Mouse (Mus musculus) embryo, embryonic 10.5 days (tissue): Measurements from ENCODE around the gene Ralgps1.
A peak's percentile ranks its signal among the peaks of the same experiment; 100 is the strongest.

Experiments
- DNase-seq: peaks from one replicate; pipeline ENCODE4 v3.0.0-alpha.2; 2015; ENCODE audit warnings: low spot score

Gene Ralgps1

DNA sequence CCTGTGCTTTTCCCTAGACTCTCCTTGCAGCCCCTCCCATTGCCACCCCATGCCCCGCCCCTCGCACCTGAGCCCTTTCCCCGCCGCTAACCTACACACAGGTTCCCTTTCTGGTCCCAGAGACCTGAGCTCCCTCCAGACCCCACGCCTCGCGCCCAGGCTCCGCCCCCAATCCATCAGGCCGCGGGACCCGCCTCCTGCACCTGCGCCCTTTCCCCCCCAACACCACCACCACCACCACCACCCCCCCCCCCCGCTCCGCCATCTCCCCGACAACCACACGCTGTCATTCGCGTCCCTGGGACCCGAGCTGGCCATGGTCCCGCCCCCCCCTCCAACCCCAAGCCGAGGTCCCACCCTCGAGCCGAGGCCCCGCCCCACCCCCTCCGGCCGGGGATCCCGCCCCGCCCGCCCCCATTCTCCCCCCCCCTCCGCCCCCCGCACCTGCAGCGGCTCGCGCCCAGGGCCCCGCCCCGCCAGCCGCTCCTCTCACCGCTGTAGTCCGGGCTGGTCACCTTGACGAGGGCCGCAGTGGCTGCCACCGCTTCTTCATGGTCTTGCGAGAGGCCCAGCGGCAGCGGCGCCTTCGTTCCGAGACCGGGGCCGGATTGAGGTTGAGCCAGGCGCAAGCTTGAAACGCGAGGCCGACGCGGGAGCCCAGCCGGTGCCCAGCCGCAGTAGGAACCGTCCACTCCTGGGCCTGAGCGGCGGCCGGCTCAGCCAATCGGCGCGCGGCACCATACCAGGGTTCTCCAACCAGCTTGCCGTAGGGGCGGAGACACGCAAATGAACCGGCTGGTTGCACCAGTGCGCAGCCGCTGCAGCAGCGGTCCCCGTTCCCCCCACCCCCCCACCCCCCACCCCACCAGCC lies at the start of gene Ralgps1:
Gene Ralgps1 (minus strand): TSS at position 710 of the 871 bp plus-strand sequence.
- DNase-seq, result peak; percentile 96

GRCm38 (mm10) chr2:33417454-33417853 lies 46.2 kb upstream of the Ralgps1 start:
- no peak for DNase-seq

- no peak for DNase-seq
Observed at GRCm38 (mm10) chr2:33414019-33414418, 42.7 kb upstream of the Ralgps1 start.

GRCm38 (mm10) chr2:33412111-33412510 lies 40.8 kb upstream of the Ralgps1 start:
- no peak for DNase-seq

- DNase-seq, result no peak
Observed at GRCm38 (mm10) chr2:33403511-33404003, 32.3 kb upstream of the Ralgps1 start.

DNA sequence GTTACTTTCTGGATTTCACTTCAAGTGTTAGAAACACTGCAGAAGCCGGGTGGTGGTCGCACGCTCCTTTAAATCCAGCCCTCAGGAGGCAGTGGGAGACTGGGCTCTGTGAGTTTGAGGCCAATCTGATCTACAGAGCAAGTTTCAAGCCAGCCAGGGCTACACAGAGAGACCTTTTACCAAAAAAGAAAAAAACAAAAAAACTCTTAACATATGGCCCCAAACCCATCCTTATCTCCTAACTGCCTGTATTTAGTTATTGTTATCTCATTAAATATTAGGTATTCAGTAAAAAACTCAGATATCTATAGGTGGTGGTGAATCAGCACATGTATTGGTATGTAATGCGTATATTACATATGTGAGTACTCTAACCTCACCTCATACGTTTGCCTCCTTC lies 31.4 kb upstream of the Ralgps1 start:
- no peak for DNase-seq

DNA sequence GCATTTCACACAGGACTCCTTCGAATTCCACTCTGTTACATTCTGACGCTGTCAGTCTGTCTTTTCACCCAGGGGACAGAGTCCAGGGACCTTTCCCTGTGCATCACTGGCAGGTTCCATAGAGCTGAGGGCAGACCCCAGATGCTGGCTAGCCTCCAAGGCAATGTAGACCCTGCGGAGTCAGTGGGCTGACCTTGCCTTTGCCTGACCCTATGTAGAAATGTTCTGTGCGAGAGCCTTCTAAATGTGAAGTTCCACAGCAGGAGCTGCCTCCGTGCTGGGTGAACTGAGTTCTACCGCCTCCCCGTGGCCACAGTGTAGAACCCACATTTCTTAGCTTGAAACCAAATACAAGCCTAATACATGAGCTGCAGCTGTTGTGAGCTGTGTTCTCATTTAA lies 30.9 kb upstream of the Ralgps1 start:
- peak; percentile 81 for DNase-seq

DNA sequence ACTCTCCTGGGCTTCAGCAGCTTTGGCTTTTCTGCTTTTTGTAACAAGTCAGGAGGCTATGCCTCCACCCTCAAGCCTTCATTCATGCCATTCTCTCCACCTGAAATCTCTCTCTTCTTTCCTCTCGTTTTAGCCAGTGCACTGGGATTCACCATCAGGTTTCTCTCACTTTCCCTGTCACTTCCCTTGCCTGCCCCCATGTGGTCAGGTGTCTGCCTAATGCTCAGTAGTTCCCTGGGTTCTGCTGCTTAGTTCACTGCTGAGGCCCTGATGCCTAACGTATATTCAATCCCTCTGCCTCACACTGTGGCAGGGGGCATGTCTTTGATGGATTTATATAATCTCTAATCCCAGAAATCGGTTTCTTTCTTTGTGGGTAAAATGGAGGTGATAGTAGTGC lies 29.9 kb upstream of the Ralgps1 start:
- DNase-seq, result no peak

GRCm38 (mm10) chr2:33400541-33400940 lies 29.3 kb upstream of the Ralgps1 start:
- DNase-seq, result no peak

- no peak for DNase-seq
Observed at GRCm38 (mm10) chr2:33399091-33399490, 27.8 kb upstream of the Ralgps1 start.

GRCm38 (mm10) chr2:33397036-33397435 lies 25.8 kb upstream of the Ralgps1 start:
- no peak for DNase-seq

DNA sequence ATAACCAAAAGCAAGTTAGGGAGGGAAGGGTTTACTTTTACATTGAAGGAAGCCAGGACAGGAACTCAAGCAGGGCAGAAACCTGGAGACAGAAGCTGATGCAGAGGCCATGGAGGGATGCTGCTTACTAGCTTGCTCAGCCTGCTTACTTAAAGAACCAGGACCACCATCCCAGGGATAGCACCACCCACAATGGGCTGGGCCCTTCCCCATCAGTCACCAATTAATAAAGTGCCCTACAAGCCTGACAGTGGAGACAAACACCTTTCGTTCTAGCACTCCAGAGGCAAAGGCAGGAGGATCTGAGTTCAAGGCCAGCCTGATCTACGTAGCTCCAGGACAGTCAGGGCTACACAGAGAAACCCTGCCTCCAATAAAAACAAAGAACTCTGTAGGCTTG lies 23.8 kb upstream of the Ralgps1 start:
- no peak for DNase-seq

- no peak for DNase-seq
Observed at GRCm38 (mm10) chr2:33393951-33394635, 22.8 kb upstream of the Ralgps1 start.

DNA sequence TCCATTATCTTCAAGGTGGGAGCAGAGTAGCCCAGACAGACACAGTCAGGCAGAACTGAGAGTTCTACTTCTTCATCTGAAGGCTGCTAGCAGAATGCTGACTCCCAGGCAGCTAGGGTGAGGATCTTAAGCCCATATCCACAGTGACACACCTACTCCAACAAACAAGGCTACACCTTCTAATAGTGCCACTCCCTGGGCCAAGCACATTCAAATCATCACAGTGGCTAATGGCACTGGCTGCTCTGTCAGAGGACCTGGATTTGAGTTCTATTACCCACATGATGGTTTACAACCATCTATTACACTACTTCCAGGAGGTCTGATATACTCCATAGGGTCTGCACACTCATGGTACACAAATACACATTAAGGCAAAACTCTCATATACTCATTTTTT lies 21.7 kb upstream of the Ralgps1 start:
- DNase-seq, result no peak

DNA sequence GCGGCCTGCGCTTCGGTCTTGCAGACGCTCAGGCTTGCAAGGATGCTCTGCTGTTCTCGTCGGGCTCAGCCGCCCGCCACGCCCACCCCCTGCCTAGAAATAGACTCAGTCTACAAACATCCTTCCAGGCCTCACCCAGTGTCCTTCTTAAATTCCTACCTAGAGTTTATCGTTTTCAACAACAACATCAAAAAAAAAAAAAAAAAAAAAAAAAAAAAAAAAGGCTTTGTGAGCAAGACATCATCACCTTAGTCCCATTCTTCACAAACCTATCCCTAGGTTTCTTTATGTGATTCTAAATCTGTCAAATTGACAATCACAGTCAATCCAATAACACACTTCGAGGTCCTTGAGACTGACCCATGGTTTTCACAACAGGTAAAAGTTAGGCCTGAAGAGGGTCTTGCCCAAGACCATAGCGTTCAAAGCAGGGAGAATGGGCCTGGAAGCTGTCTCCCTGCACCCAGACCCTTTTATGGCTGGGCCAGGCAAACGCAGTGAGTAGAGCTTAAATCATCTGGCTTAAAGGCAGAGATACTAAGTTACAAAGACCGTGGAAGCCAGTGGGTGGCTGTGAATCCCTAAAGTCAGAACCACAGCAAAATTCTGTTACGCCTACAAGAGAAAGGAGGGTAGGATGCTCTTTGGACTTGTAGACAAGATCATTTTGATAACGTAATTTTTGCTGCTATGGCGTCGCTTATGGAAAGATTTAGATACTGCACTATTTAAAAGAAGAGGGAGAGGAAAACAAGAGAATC lies 542 bp upstream of the Ralgps1 start:
- DNase-seq, result peak; percentile 8

GRCm38 (mm10) chr2:33370276-33370776 lies 960 bp downstream of the Ralgps1 start:
- no peak for DNase-seq

DNA sequence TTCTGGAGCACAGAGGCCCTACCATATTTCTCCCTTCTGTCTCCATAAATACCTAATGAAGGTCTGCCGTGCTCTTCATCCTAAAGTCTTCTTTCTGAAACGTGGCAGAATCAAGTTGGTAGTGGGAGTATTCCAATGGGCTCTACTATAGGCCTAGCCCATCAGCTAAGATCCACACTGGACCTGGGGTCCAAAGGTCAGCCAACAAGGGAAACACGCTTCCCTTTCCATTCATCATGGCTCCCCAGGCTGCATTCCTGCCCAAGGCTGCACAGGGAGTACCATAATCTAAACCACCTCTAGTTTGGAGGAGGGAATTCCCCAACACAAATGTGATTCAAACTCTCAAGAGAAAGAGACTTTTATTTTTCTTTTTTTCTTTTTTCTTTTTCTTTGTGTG lies 1.8 kb downstream of the Ralgps1 start:
- no peak for DNase-seq

- no peak for DNase-seq
Observed at GRCm38 (mm10) chr2:33368486-33368885, 2.8 kb downstream of the Ralgps1 start.

DNA sequence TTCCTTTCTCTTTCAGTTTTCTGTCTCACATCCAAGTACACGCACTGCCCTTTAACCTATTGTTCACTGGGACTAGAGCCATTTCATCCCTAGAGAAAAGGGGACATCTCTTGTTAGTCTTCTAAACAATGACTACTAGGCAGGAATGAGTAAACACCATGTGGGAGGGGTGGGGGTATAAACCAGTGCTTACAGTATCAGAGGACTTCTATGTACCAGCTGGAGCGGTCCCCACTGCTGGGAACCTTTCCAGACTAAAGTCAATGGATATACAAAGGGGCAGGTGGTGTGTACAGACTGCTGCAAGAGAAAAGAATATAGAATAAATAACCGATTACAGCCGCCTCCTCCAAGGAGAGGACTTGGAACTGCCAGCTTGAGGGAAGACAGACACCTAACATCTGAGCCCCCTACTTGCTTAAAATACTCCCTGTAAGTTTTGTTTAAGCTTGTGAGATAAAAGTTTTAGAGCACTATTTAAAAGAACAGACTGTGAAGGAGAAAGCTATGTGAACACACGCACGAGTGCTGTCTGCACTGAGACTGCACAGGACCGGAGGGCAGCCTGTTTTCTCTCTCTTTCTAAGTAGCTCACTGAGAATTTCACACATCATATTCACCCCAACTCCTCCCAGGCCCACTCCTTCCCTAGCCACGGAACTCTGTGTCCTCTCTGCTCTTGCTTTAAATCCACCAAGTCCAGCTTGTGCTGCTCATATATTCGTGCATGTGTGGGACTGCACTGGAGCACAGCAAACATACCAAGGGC lies 5.4 kb downstream of the Ralgps1 start:
- DNase-seq, result no peak

- DNase-seq, result no peak
Observed at GRCm38 (mm10) chr2:33364656-33365055, 6.6 kb downstream of the Ralgps1 start.

DNA sequence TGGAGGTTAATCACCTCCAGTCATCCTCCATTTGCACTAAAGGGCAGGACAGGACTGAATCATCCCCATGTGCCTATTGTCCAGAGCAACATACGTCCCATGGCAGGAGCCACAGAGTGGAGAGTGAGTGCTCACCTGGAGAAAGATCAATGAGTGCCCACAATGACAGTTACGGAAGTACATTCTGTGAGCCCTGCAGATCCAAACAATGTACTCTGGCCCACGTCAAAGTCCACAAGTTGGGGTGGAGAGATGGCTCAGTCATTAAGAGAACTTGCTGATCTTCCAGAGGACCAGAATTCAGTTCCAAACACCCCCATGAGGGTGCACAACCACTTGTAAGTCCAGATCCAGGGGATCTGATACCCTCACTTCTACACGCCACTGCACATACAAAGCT lies 7.4 kb downstream of the Ralgps1 start:
- DNase-seq, result no peak
